Mouse (Mus musculus) neural tube, embryonic 12.5 days (tissue): ENCODE measurements around the gene Cd7. TPM values are rescaled to one million over a fixed set of nuclear protein-coding genes. Genes with fewer than 3 reads are reported as not detected.

ENCODE experiments used
- ATAC-seq: fragments of 200-750 bp; cut with Nextera tagmentation; 2 replicates; pipeline ENCODE4 v1.8.0; 2017; ENCODE audit warnings: low read depth, mild to moderate bottlenecking, moderate TSS enrichment, moderate library complexity; ENCODE audit not compliant: low FRiP score
- H3K27ac ChIP-seq: fragments of 300-500 bp; sonication (generic); 2 replicates; pipeline ENCODE4 v1.5.1; 2016
- H3K27me3 ChIP-seq: fragments of 300-500 bp; sonication (generic); replicated peaks from 2 replicates; pipeline ENCODE4 v1.6.1; 2016; ENCODE audit warnings: mild to moderate bottlenecking
- H3K36me3 ChIP-seq: fragments of 300-500 bp; sonication (generic); 2 replicates; pipeline ENCODE4 v1.6.1; 2016; ENCODE audit warnings: mild to moderate bottlenecking
- H3K4me1 ChIP-seq: fragments of 300-500 bp; sonication (generic); 2 replicates; pipeline ENCODE4 v1.6.1; 2016
- H3K4me2 ChIP-seq: fragments of 300-500 bp; sonication (generic); replicated peaks from 2 replicates; pipeline ENCODE4 v1.6.1; 2016; ENCODE audit warnings: mild to moderate bottlenecking
- H3K4me3 ChIP-seq: fragments of 300-500 bp; sonication (generic); 2 replicates; pipeline ENCODE4 v1.5.1; 2016
- H3K9ac ChIP-seq: fragments of 300-500 bp; sonication (generic); 2 replicates; pipeline ENCODE4 v1.6.1; 2016; ENCODE audit warnings: mild to moderate bottlenecking
- H3K9me3 ChIP-seq: fragments of 300-500 bp; sonication (generic); 2 replicates; pipeline ENCODE4 v1.6.1; 2016; ENCODE audit warnings: mild to moderate bottlenecking
- WGBS: fragments of 180-500 bp; shearing (Covaris S2); methylation state at CpG from one replicate; pipeline ENCODE4 v1.1.7; 2016; 5-methylcytosine and 5-hydroxymethylcytosine counted together
- polyA plus RNA-seq: library from polyadenylated mRNA; unstranded; fragments of >200 nt; fragmentation: Nextera tagmentation; extraction: Ambion mirVana; gene quantifications from 2 replicates; pipeline ENCODE4 v1.2.1, GENCODE M21; 2016

Cd7 gene
- polyA plus RNA-seq, 1 experiment from 2014 or later = 0.47 TPM

- Histone ChIP-seq H3K4me3 (no peak overlapping the region), H3K27ac (no peak overlapping the region), H3K9ac (no peak overlapping the region), H3K4me1 (no peaks in the 10 kb centered on the region), H3K4me2 (no peak overlapping the region), H3K9me3 (no peaks in the 10 kb centered on the region), H3K36me3 (no peaks in the 10 kb centered on the region), H3K27me3 (no peaks in the 10 kb centered on the region)
- 88% methylated on average over 3 of the region's 3 CpGs for WGBS
- no peak for ATAC-seq
These were observed 29.0 kb downstream of the Cd7 start for GRCm38 (mm10) chr11:121010044-121010755.

- Histone ChIP-seq H3K4me2 (no peak overlapping the region), H3K36me3 (no peaks in the 10 kb centered on the region), H3K4me1 (no peaks in the 10 kb centered on the region), H3K27me3 (no peaks in the 10 kb centered on the region), H3K9ac (no peak overlapping the region), H3K4me3 (no peak overlapping the region), H3K9me3 (no peaks in the 10 kb centered on the region), H3K27ac (no peak overlapping the region)
- no peak for ATAC-seq
- WGBS = 74% methylated on average over 6 of the region's 6 CpGs
These were observed 33.0 kb downstream of the Cd7 start for GRCm38 (mm10) chr11:121006184-121006583.

- 63% methylated on average over 5 of the region's 5 CpGs for WGBS
- no peaks in the 10 kb centered on the region for H3K9me3 ChIP-seq
- H3K27ac ChIP-seq = no peak overlapping the region
- no peaks in the 10 kb centered on the region for H3K36me3 ChIP-seq
- no peaks in the 10 kb centered on the region for H3K27me3 ChIP-seq
- H3K4me3 ChIP-seq = no peak overlapping the region
- no peak overlapping the region for H3K9ac ChIP-seq
- no peaks in the 10 kb centered on the region for H3K4me1 ChIP-seq
- no peak overlapping the region for H3K4me2 ChIP-seq
- ATAC-seq = no peak
These were observed 34.9 kb downstream of the Cd7 start for GRCm38 (mm10) chr11:121004281-121004680.

DNA sequence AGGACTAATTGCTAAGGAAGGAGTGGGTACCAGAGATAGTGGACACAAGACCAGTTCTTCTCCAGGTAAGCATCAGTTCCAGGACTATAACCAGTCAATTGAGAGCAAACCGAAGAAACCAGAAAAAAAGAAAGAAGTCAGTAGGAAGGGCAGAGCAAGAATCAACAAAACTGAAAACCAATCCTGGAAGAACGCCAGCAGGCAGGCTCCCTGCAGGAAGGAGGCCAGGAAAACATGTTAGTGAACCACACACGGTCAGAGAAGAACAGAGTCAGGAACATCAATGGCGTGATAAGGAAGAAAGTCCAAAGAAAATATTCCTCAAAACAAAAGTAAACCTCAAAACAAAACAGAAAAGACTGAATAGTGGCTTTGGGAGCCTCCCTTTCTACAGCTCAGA, 37.3 kb downstream of the Cd7 start:
- H3K9me3 ChIP-seq = no peaks in the 10 kb centered on the region
- H3K36me3 ChIP-seq = no peaks in the 10 kb centered on the region
- H3K27ac ChIP-seq = no peak overlapping the region
- no peaks in the 10 kb centered on the region for H3K4me1 ChIP-seq
- ATAC-seq = no peak
- WGBS = 70% methylated on average over 4 of the region's 4 CpGs
- no peak overlapping the region for H3K4me2 ChIP-seq
- H3K9ac ChIP-seq = no peak overlapping the region
- no peak overlapping the region for H3K4me3 ChIP-seq
- no peaks in the 10 kb centered on the region for H3K27me3 ChIP-seq

- Histone ChIP-seq H3K9me3 (no peaks in the 10 kb centered on the region), H3K4me3 (no peak overlapping the region), H3K4me2 (no peak overlapping the region), H3K27me3 (no peaks in the 10 kb centered on the region), H3K4me1 (peaks cover 11% of the 10 kb centered on the region), H3K27ac (no peak overlapping the region), H3K36me3 (no peaks in the 10 kb centered on the region), H3K9ac (no peak overlapping the region)
- WGBS = 76% methylated on average over 6 of the region's 6 CpGs
- ATAC-seq = no peak
These were observed 44.5 kb downstream of the Cd7 start for GRCm38 (mm10) chr11:120994741-120995140.

- WGBS = 79% methylated on average over 5 of the region's 5 CpGs
- H3K27me3 ChIP-seq = no peaks in the 10 kb centered on the region
- H3K27ac ChIP-seq = no peak overlapping the region
- H3K9ac ChIP-seq = no peak overlapping the region
- peaks cover 23% of the 10 kb centered on the region for H3K4me1 ChIP-seq
- H3K4me2 ChIP-seq = no peak overlapping the region
- no peaks in the 10 kb centered on the region for H3K36me3 ChIP-seq
- no peaks in the 10 kb centered on the region for H3K9me3 ChIP-seq
- H3K4me3 ChIP-seq = no peak overlapping the region
- ATAC-seq = no peak
These were observed 45.6 kb downstream of the Cd7 start for GRCm38 (mm10) chr11:120993586-120993985.

DNA sequence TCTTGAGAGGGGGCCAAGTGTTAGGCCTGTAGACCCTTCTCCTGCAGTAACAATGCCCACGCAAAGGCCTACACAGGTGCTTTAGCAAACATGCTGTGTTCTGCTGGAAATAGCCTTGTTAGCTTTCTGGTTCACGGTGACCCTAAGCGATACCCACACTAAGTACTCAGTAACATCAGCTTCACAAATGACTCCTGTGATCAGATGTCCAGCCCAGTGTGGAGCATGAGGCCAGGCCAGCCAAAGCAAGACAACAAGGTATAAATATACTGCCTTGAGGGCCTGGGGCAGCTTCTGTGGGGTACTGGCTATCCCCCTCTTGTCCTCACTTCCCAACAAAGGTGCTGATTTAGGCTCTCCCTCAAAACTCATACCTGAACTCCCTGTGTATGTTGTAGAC, 46.1 kb downstream of the Cd7 start:
- Histone ChIP-seq H3K4me1 (peaks cover 28% of the 10 kb centered on the region), H3K4me2 (no peak overlapping the region), H3K27ac (no peak overlapping the region), H3K4me3 (no peak overlapping the region), H3K9ac (no peak overlapping the region), H3K27me3 (no peaks in the 10 kb centered on the region), H3K36me3 (no peaks in the 10 kb centered on the region), H3K9me3 (no peaks in the 10 kb centered on the region)
- no peak for ATAC-seq
- 94% methylated on average over 3 of the region's 3 CpGs for WGBS

DNA sequence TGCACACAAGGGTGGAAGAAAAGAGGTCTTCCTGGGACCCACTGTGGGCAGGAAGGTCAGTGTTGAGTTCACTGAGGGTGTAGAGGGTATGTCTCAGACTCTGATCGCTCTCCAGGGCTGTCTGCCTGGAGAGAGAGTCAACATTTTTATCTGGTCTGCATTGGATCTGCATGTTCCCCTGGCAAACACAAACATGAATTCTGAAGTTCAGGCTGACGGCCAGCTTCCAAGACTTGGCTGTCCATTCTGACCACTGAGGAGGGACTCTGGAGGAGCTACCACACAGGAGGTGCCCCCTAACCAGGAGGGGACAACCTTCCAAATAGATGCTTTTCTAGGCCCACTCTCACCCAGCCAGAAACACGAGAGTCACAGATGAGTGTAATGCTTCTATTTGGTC, 47.4 kb downstream of the Cd7 start:
- peaks cover 3% of the 10 kb centered on the region; the same call in 1 of the 2 replicates for H3K36me3 ChIP-seq
- WGBS = 81% methylated on average over 3 of the region's 3 CpGs
- peak overlapping the region; percentile 67 for H3K27ac ChIP-seq
- no peaks in the 10 kb centered on the region for H3K9me3 ChIP-seq
- H3K4me2 ChIP-seq = peak overlapping the region; percentile 88
- peak overlapping the region; percentile 100 for H3K4me3 ChIP-seq
- no peak for ATAC-seq
- H3K9ac ChIP-seq = peak overlapping the region; percentile 43
- no peaks in the 10 kb centered on the region for H3K27me3 ChIP-seq
- peaks cover 32% of the 10 kb centered on the region for H3K4me1 ChIP-seq

DNA sequence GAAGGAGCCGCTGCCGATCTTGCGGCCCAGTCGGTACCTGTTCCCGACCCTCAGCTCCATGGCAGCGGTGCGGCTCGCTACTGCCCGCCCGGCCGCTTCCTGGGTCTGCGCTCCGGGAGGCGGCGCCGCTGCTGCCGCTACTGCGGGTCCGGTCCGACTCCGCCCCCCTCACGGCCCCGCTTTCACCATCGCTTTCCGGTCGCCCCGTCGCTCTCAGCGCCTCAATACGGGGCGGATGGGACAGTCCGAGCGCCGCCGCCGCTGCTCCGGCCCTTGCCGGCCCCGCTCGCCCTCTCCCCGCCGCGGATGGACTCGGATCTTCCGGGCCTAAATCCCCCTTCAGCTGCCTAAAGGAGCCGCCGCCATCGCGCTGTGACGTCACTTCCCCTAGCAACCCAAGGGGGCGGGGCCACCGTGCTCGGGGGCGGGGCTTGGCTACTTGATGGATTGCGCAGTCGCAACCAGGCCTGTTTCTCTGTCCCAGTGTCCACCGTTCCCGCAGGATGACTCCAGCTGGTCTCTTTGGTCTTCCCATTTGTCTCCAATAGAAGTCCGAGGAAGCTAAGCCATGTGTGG, 48.2 kb downstream of the Cd7 start, which contains the start of gene Csnk1d:
Csnk1d (minus strand) TSS at position 380 of the 576 bp plus-strand sequence.
- H3K4me1 ChIP-seq = peaks cover 32% of the 10 kb centered on the region
- peak within 1 kb of the TSS; percentile 100 for H3K4me3 ChIP-seq
- no peaks in the 10 kb centered on the region for H3K9me3 ChIP-seq
- H3K27me3 ChIP-seq = no peaks in the 10 kb centered on the region
- peaks cover 9% of the 10 kb centered on the region; the same call in 1 of the 2 replicates for H3K36me3 ChIP-seq
- peak within 1 kb of the TSS; percentile 88 for H3K4me2 ChIP-seq
- under 1% methylated on average over 59 of the region's 59 CpGs for WGBS
- peak within 1 kb of the TSS; percentile 100 for H3K9ac ChIP-seq
- H3K27ac ChIP-seq = peak within 1 kb of the TSS; percentile 87
- ATAC-seq = peak; percentile 89

DNA sequence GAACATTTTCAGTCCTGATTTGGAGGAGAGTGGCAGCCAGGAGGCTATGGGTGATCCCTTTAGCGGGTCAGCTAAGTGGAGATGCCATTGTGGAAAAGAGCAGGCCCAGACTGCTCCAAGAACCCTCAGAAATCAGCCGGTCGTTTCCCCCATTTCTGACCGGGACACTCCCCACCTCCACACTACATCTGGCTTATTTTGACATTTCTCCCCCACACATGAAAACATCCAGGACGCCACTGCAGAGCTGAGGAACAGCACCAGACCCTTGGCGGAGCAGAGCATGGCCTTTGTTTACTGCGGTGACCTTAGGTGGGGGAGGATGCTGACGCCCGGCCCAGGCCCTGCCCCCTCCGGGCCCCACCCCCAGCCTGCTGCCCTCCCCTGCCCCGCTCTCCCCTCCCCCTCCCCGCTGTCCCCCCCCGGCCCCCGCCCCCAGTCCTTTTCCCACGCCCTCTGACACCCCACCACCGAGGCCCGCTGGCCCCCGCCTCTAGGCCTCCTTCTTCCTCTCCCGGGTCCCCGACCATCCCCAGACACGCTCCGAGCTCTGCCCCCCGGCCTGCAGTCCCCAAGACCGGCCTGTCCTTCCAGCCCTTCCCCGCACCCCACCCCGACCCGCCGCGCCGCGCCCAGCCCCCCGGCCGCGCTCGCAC, 49.0 kb downstream of the Cd7 start:
- H3K27me3 ChIP-seq = no peaks in the 10 kb centered on the region
- H3K36me3 ChIP-seq = peaks cover 16% of the 10 kb centered on the region; the same call in 1 of the 2 replicates
- H3K4me3 ChIP-seq = peak overlapping the region; percentile 100
- peaks cover 32% of the 10 kb centered on the region for H3K4me1 ChIP-seq
- H3K4me2 ChIP-seq = peak overlapping the region; percentile 88
- H3K9me3 ChIP-seq = no peaks in the 10 kb centered on the region
- 0% methylated on average over 27 of the region's 35 CpGs for WGBS
- peak overlapping the region; percentile 87 for H3K27ac ChIP-seq
- peak; percentile 52; the same call in 1 of the 2 replicates for ATAC-seq
- H3K9ac ChIP-seq = peak overlapping the region; percentile 100

DNA sequence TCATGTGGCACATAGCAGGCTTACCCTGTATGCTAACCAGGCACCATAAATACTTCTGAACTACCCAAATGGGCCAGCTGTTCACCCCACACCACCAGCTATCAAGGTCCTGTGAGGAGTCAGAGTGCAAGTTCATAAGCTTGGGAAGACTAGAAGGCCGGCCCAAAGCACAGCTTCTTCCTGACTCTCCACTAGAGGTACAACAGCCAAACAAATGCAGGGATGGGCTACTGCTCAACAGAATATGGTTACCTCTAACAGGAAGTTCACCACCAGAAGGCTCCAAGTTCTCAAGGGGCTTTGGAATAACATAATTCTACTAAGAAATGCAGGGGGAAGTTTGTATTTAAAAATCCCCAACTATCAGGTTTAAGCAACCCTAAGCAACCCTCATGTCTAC, 49.7 kb downstream of the Cd7 start:
- ATAC-seq = no peak
- 36% methylated on average over 1 of the region's 1 CpGs for WGBS
- Histone ChIP-seq H3K4me3 (peak overlapping the region; percentile 100), H3K36me3 (peaks cover 22% of the 10 kb centered on the region; the same call in 1 of the 2 replicates), H3K4me1 (peaks cover 32% of the 10 kb centered on the region), H3K27ac (no peak overlapping the region), H3K4me2 (peak overlapping the region; percentile 88), H3K9me3 (no peaks in the 10 kb centered on the region), H3K9ac (peak overlapping the region; percentile 100), H3K27me3 (no peaks in the 10 kb centered on the region)

DNA sequence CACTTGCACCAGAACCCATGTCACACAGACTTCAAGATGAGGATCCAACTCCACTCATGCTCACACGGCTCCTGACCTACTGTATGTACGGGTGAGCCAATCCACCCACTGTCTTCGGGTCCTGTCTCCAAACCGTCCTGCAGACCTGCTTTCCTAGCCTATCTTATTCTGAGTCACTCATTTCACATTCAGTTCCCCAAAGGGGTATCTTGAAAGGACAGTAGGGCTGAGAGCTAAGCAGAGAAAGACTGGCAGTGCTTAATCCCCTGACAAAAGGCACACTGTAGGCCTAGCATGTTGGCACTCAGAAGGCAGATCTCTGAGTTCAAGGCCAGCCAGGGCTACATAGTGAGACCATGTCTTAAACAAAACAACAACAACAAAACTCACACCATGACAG, 50.8 kb downstream of the Cd7 start:
- Histone ChIP-seq H3K4me3 (no peak overlapping the region), H3K9ac (no peak overlapping the region), H3K27me3 (no peaks in the 10 kb centered on the region), H3K36me3 (peaks cover 32% of the 10 kb centered on the region), H3K9me3 (no peaks in the 10 kb centered on the region), H3K4me1 (peaks cover 32% of the 10 kb centered on the region), H3K27ac (no peak overlapping the region), H3K4me2 (peak overlapping the region; percentile 88)
- ATAC-seq = no peak
- WGBS = 96% methylated on average over 4 of the region's 4 CpGs
